Mouse (Mus musculus): Measurements from ENCODE around the gene Gm8994.

Gm8994 gene

GRCm38 (mm10) chr6:136364008-136364407, 36.7 kb downstream of the Gm8994 start:
- no peak for DNase-seq

- no peak for DNase-seq
Measured at GRCm38 (mm10) chr6:136364430-136365098, 37.2 kb downstream of the Gm8994 start.

- DNase-seq: no peak
Measured at GRCm38 (mm10) chr6:136376097-136376496, 48.8 kb downstream of the Gm8994 start.
